Mouse (Mus musculus) liver, embryonic 16.5 days (tissue): ENCODE measurements around the gene Pard6b. TPM values are rescaled to one million over a fixed set of nuclear protein-coding genes. Genes with fewer than 3 reads are reported as not detected.

Source experiments
- ATAC-seq: fragments of 200-750 bp; cut with Nextera tagmentation; 2 replicates; pipeline ENCODE4 v1.8.0; 2017; ENCODE audit warnings: low read depth, mild to moderate bottlenecking, moderate number of reproducible peaks, moderate library complexity
- H3K27ac ChIP-seq: fragments of 300-500 bp; sonication (generic); 2 replicates; pipeline ENCODE4 v1.5.1; 2014; ENCODE audit warnings: mild to moderate bottlenecking, low read length
- H3K27me3 ChIP-seq: fragments of 300-500 bp; sonication (generic); 2 replicates; pipeline ENCODE4 v1.6.1; 2014; ENCODE audit warnings: low read depth, low read length, mixed read lengths; ENCODE audit not compliant: control insufficient read depth, insufficient read depth
- H3K36me3 ChIP-seq: fragments of 300-500 bp; sonication (generic); 2 replicates; pipeline ENCODE4 v1.6.1; 2014; ENCODE audit warnings: mild to moderate bottlenecking; ENCODE audit not compliant: control insufficient read depth, insufficient read depth
- H3K4me1 ChIP-seq: fragments of 300-500 bp; sonication (generic); 2 replicates; pipeline ENCODE4 v1.6.1; 2014; ENCODE audit warnings: low read depth, low read length, mixed read lengths; ENCODE audit not compliant: control insufficient read depth
- H3K4me2 ChIP-seq: fragments of 300-500 bp; sonication (generic); 2 replicates; pipeline ENCODE4 v1.6.1; 2014; ENCODE audit warnings: low read depth, low read length, mixed read lengths
- H3K4me3 ChIP-seq: fragments of 300-500 bp; sonication (generic); 2 replicates; pipeline ENCODE4 v1.5.1; 2014; ENCODE audit warnings: low read depth, mild to moderate bottlenecking, low read length
- H3K9ac ChIP-seq: fragments of 300-500 bp; sonication (generic); 2 replicates; pipeline ENCODE4 v1.6.1; 2014; ENCODE audit warnings: low read depth, low read length
- H3K9me3 ChIP-seq: fragments of 300-500 bp; sonication (generic); replicated peaks from 2 replicates; pipeline ENCODE4 v1.6.1; 2016; ENCODE audit warnings: low read length; ENCODE audit not compliant: control insufficient read depth
- WGBS: fragments of 180-500 bp; shearing (Covaris S2); extraction: QIAGEN DNeasy Blood & Tissue Kit; methylation state at CpG from one replicate; pipeline ENCODE4 v1.1.7; 2014; ENCODE audit not compliant: insufficient replicate concordance; 5-methylcytosine and 5-hydroxymethylcytosine counted together
- polyA plus RNA-seq: library from polyadenylated mRNA; unstranded; fragments of >200 nt; fragmentation: Nextera tagmentation; extraction: Ambion mirVana; gene quantifications from 2 replicates; pipeline ENCODE4 v1.2.1, GENCODE M21; 2015

Pard6b gene
- polyA plus RNA-seq, 1 experiment from 2014 or later, result 2.7 TPM

GRCm38 (mm10) chr2:168123652-168124051 is 42.8 kb downstream of the Pard6b start:
- ATAC-seq, result no peak
- H3K27me3 ChIP-seq, result no peaks in the 10 kb centered on the region
- 79% methylated on average over 6 of the region's 6 CpGs for WGBS

GRCm38 (mm10) chr2:168125288-168126089 is 44.7 kb downstream of the Pard6b start:
- Histone ChIP-seq H3K27me3 (no peaks in the 10 kb centered on the region), H3K4me1 (no peaks in the 10 kb centered on the region; the same call in 1 of the 2 replicates), H3K36me3 (no peaks in the 10 kb centered on the region), H3K4me2 (no peak overlapping the region), H3K4me3 (no peak overlapping the region), H3K9ac (no peak overlapping the region), H3K27ac (no peak overlapping the region), H3K9me3 (no peaks in the 10 kb centered on the region)
- WGBS, result 48% methylated on average over 11 of the region's 11 CpGs
- ATAC-seq, result no peak

More at GRCm38 (mm10) chr2:168123652-168124051, 42.8 kb downstream of the Pard6b start:
- H3K9ac ChIP-seq, result no peak overlapping the region
- H3K4me3 ChIP-seq, result no peak overlapping the region
- H3K4me2 ChIP-seq, result no peak overlapping the region
- no peaks in the 10 kb centered on the region for H3K36me3 ChIP-seq
- no peaks in the 10 kb centered on the region for H3K9me3 ChIP-seq
- H3K4me1 ChIP-seq, result no peaks in the 10 kb centered on the region; the same call in 1 of the 2 replicates
- H3K27ac ChIP-seq, result no peak overlapping the region

GRCm38 (mm10) chr2:168127767-168128166 is 47.0 kb downstream of the Pard6b start:
- Histone ChIP-seq H3K4me1 (no peaks in the 10 kb centered on the region; the same call in 1 of the 2 replicates), H3K36me3 (no peaks in the 10 kb centered on the region), H3K9ac (no peak overlapping the region), H3K27ac (no peak overlapping the region), H3K9me3 (no peaks in the 10 kb centered on the region), H3K4me3 (no peak overlapping the region), H3K27me3 (no peaks in the 10 kb centered on the region), H3K4me2 (no peak overlapping the region)
- 72% methylated on average over 14 of the region's 14 CpGs for WGBS
- ATAC-seq, result 0 out of 2 replicates have a peak, but pooled peaks have one; percentile 23

GRCm38 (mm10) chr2:168128211-168128859 is 47.5 kb downstream of the Pard6b start:
- Histone ChIP-seq H3K27ac (no peak overlapping the region), H3K4me2 (no peak overlapping the region), H3K36me3 (no peaks in the 10 kb centered on the region), H3K9ac (no peak overlapping the region), H3K9me3 (no peaks in the 10 kb centered on the region), H3K4me1 (no peaks in the 10 kb centered on the region; the same call in 1 of the 2 replicates), H3K27me3 (no peaks in the 10 kb centered on the region), H3K4me3 (no peak overlapping the region)
- 35% methylated on average over 12 of the region's 14 CpGs for WGBS
- ATAC-seq, result peak; percentile 79

- Histone ChIP-seq H3K4me2 (no peak overlapping the region), H3K36me3 (no peaks in the 10 kb centered on the region), H3K9ac (no peak overlapping the region), H3K27ac (no peak overlapping the region), H3K4me3 (no peak overlapping the region), H3K4me1 (no peaks in the 10 kb centered on the region; the same call in 1 of the 2 replicates), H3K9me3 (no peaks in the 10 kb centered on the region), H3K27me3 (no peaks in the 10 kb centered on the region)
- ATAC-seq, result no peak
- WGBS, result 72% methylated on average over 3 of the region's 3 CpGs
These were observed 49.2 kb downstream of the Pard6b start for GRCm38 (mm10) chr2:168130046-168130445.

- no peak for ATAC-seq
- Histone ChIP-seq H3K9me3 (no peaks in the 10 kb centered on the region), H3K27ac (no peak overlapping the region), H3K4me1 (no peaks in the 10 kb centered on the region), H3K4me3 (no peak overlapping the region), H3K27me3 (no peaks in the 10 kb centered on the region), H3K36me3 (no peaks in the 10 kb centered on the region), H3K4me2 (no peak overlapping the region), H3K9ac (no peak overlapping the region)
- WGBS, result 72% methylated on average over 15 of the region's 15 CpGs
These were observed 56.4 kb downstream of the Pard6b start for GRCm38 (mm10) chr2:168137161-168137560.

- H3K4me2 ChIP-seq, result no peak overlapping the region
- no peaks in the 10 kb centered on the region for H3K9me3 ChIP-seq
- no peak overlapping the region for H3K9ac ChIP-seq
- H3K4me3 ChIP-seq, result no peak overlapping the region
- H3K36me3 ChIP-seq, result no peaks in the 10 kb centered on the region
- peaks cover 4% of the 10 kb centered on the region; the same call in 1 of the 2 replicates for H3K4me1 ChIP-seq
- no peaks in the 10 kb centered on the region for H3K27me3 ChIP-seq
- H3K27ac ChIP-seq, result no peak overlapping the region
- no peak for ATAC-seq
- WGBS, result 51% methylated on average over 5 of the region's 5 CpGs
These were observed 63.0 kb downstream of the Pard6b start for GRCm38 (mm10) chr2:168143794-168144193.

GRCm38 (mm10) chr2:168145437-168145836 is 64.6 kb downstream of the Pard6b start:
- Histone ChIP-seq H3K36me3 (no peaks in the 10 kb centered on the region), H3K27ac (no peak overlapping the region), H3K27me3 (no peaks in the 10 kb centered on the region), H3K9me3 (no peaks in the 10 kb centered on the region), H3K4me3 (no peak overlapping the region), H3K9ac (no peak overlapping the region), H3K4me1 (peaks cover 4% of the 10 kb centered on the region; the same call in 1 of the 2 replicates), H3K4me2 (no peak overlapping the region)
- ATAC-seq, result no peak
- WGBS, result 52% methylated on average over 2 of the region's 2 CpGs
